Mouse (Mus musculus) left cerebral cortex, postnatal 4 days (tissue): ENCODE measurements around the gene Gm20911. TPM values are rescaled to one million over a fixed set of nuclear protein-coding genes. Genes with fewer than 3 reads are reported as not detected.
"Not testable (repeated sequence)": the region's sequence is repeated elsewhere in the genome, so short reads cannot be mapped to it uniquely, and the experiment has no call there.

ENCODE experiments used
- DNase-seq: peaks from one replicate; pipeline ENCODE4 v3.0.0-alpha.2; 2022
- intact Hi-C: fragments of 180-260 bp; cut with DNase I; formaldehyde crosslinking; loops from one replicate; pipeline ENCODE4 v1.15.1; 2025
- total RNA-seq, 2 experiments: library from RNA; stranded (reverse); gene quantifications; 2 replicates each; pipeline ENCODE4 v1.2.3; 2021

Gm20911 gene
- total RNA-seq: not detected

- DNase-seq, intact Hi-C loops: not testable (repeated sequence)
Observed at GRCm38 (mm10) chrY:81457707-81458106, at the start of gene Gm20911. TSS of gene Gm20911 (plus strand) at chrY:81458007.
